Mouse (Mus musculus) ES-E14 (cell line): ENCODE data around the gene Itgb5. TPM values are rescaled to one million over a fixed set of nuclear protein-coding genes. Genes with fewer than 3 reads are reported as not detected.

ENCODE experiments used
- DNase-seq: peaks from one replicate; pipeline ENCODE4 v3.0.0-alpha.2; 2013; ENCODE audit warnings: low read depth, low spot score
- H3K27ac ChIP-seq: 2 replicates; pipeline ENCODE4 v1.5.1; 2012; ENCODE audit warnings: low read depth, mild to moderate bottlenecking, low read length, moderate library complexity, mixed read lengths; ENCODE audit not compliant: poor library complexity, insufficient read depth, severe bottlenecking
- H3K36me3 ChIP-seq: 2 replicates; pipeline ENCODE4 v1.6.1; 2012; ENCODE audit warnings: mild to moderate bottlenecking, low read length, moderate library complexity, mixed read lengths; ENCODE audit not compliant: control insufficient read depth, poor library complexity, insufficient read depth, severe bottlenecking
- H3K4me1 ChIP-seq, 2 experiments: fragments of 150-350 bp in 1 of 2; sonication (generic) in 1 of 2; 2 replicates each; pipeline ENCODE4 v1.6.1; 2012; ENCODE audit warnings: low read length in 2 of 2, mild to moderate bottlenecking in 1 of 2, mixed read lengths in 1 of 2; ENCODE audit not compliant: control insufficient read depth in 2 of 2, insufficient read depth in 2 of 2, poor library complexity in 1 of 2
- H3K4me3 ChIP-seq, 2 experiments: fragments of 150-350 bp in 1 of 2; sonication (generic) in 1 of 2; 2 replicates each; pipeline ENCODE4 v1.5.1; 2012; ENCODE audit warnings: low read length in 2 of 2, low read depth in 1 of 2, mild to moderate bottlenecking in 1 of 2, mixed read lengths in 1 of 2; ENCODE audit not compliant: insufficient read depth in 1 of 2, poor library complexity in 1 of 2, severe bottlenecking in 1 of 2
- H3K9ac ChIP-seq: 2 replicates; pipeline ENCODE4 v1.6.1; 2012; ENCODE audit warnings: low read depth, mild to moderate bottlenecking, low read length, mixed read lengths; ENCODE audit not compliant: poor library complexity, insufficient read depth, severe bottlenecking
- H3K9me3 ChIP-seq: fragments of 150-350 bp; sonication (generic); 2 replicates; pipeline ENCODE4 v1.6.1; 2012; ENCODE audit warnings: low read depth, mild to moderate bottlenecking, low read length; ENCODE audit not compliant: control insufficient read depth, insufficient read depth
- CHD2 ChIP-seq: IDR thresholded peaks from 2 replicates; pipeline ENCODE4 v1.6.1; 2014; ENCODE audit warnings: mild to moderate bottlenecking, low read depth, low read length, inconsistent platforms
- HCFC1 ChIP-seq: IDR thresholded peaks from 2 replicates; pipeline ENCODE4 v1.6.1; 2012; ENCODE audit warnings: low read length, inconsistent platforms, borderline replicate concordance; ENCODE audit not compliant: insufficient read depth
- MAFK ChIP-seq: IDR thresholded peaks from 2 replicates; pipeline ENCODE4 v1.6.1; 2014; ENCODE audit warnings: mild to moderate bottlenecking, low read depth, low read length, inconsistent platforms; ENCODE audit not compliant: insufficient read depth
- ZC3H11A ChIP-seq: IDR thresholded peaks from 2 replicates; pipeline ENCODE4 v1.6.1; 2012; ENCODE audit warnings: low read depth, mild to moderate bottlenecking, inconsistent platforms, low read length, borderline replicate concordance
- ZNF384 ChIP-seq: IDR thresholded peaks from 2 replicates; pipeline ENCODE4 v1.6.1; 2012; ENCODE audit warnings: low read depth, low read length, inconsistent platforms
- in situ Hi-C, 2 experiments: fragments of 600-800 bp; cut with MboI; formaldehyde crosslinking; loops; one replicate each; pipeline ENCODE4 v1.15.1; 2025; ENCODE audit warnings: low sequenced_read_pairs in 2 of 2, inconsistent platforms in 1 of 2; ENCODE audit not compliant: unreplicated experiment in 2 of 2
- total RNA-seq: library from RNA; depleted of rRNA; stranded (reverse); fragments of 300-350 nt; gene quantifications from 2 replicates; pipeline ENCODE4 v1.2.3, GENCODE M21; 2012

Gene Itgb5
- total RNA-seq, 1 experiment = 60.6 TPM

- TF ChIP-seq ZC3H11A = no peak
- no peak for TF ChIP-seq MAFK
- TF ChIP-seq ZNF384 = no peak
- TF ChIP-seq CHD2 = no peak
- TF ChIP-seq HCFC1 = no peak
- Histone ChIP-seq H3K9ac (no peak overlapping the region), H3K36me3 (no peaks in the 10 kb centered on the region), H3K4me3 (no peak overlapping the region), H3K9me3 (no peaks in the 10 kb centered on the region), H3K4me1 (peaks cover 0 to 7% of the 10 kb centered on the region in 2 experiments; a peak in 2 of 4 replicates), H3K27ac (no peak overlapping the region)
- DNase-seq = no peak
- in situ Hi-C loops = no loop called here
These were observed 44.3 kb upstream of the Itgb5 start for GRCm38 (mm10) chr16:33785092-33785704.

- Histone ChIP-seq H3K4me1 (peaks cover 0 to 5% of the 10 kb centered on the region in 2 experiments; a peak in 1 of 4 replicates), H3K9me3 (no peaks in the 10 kb centered on the region), H3K4me3 (no peak overlapping the region), H3K9ac (no peak overlapping the region), H3K36me3 (no peaks in the 10 kb centered on the region), H3K27ac (no peak overlapping the region)
- TF ChIP-seq CHD2 (no peak), MAFK (no peak), HCFC1 (no peak), ZC3H11A (no peak), ZNF384 (no peak)
- no peak for DNase-seq
- in situ Hi-C loops = no loop called here
These were observed 42.6 kb upstream of the Itgb5 start for GRCm38 (mm10) chr16:33786657-33787390.

GRCm38 (mm10) chr16:33793846-33794791 lies 35.3 kb upstream of the Itgb5 start, which contains the start of gene Muc13:
Gene Muc13, plus strand, starts transcription at chr16:33794037.
- Histone ChIP-seq H3K4me1 (no peaks in the 10 kb centered on the region), H3K36me3 (no peaks in the 10 kb centered on the region), H3K9me3 (no peaks in the 10 kb centered on the region), H3K27ac (no peak within 1 kb of the TSS), H3K4me3 (no peak within 1 kb of the TSS), H3K9ac (no peak within 1 kb of the TSS)
- in situ Hi-C loops = no loop called here
- TF ChIP-seq HCFC1 (no peak), MAFK (no peak), ZC3H11A (no peak), ZNF384 (no peak), CHD2 (no peak)
- no peak for DNase-seq

DNA sequence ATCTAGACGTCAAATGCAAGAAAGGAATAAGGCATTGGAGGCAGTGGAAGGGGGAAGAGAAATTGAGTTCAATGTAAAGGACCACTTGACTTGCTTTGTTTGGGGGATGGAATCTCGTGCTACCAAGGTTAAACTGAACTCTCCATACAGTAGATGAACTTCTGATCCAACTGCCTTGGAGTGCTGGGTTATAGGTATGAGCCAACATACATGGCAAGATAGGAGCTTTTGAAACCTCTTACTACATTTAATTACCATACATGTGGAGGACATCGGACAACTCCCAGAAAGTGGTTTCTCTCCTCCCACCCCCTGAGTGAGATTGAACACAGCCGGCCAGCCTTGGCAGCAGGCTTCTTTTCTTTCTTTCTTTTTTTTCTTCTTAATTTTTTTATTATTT lies 34.4 kb upstream of the Itgb5 start:
- no peaks in the 10 kb centered on the region for H3K36me3 ChIP-seq
- no peak overlapping the region for H3K27ac ChIP-seq
- DNase-seq = no peak
- no peak overlapping the region for H3K4me3 ChIP-seq
- TF ChIP-seq ZNF384 (no peak), ZC3H11A (no peak), MAFK (no peak), CHD2 (no peak)
- H3K9ac ChIP-seq = no peak overlapping the region
- in situ Hi-C loops = no loop called here
- H3K9me3 ChIP-seq = no peaks in the 10 kb centered on the region
- H3K4me1 ChIP-seq = no peaks in the 10 kb centered on the region
